Mouse (Mus musculus): ENCODE measurements around the gene Rbm5.

Gene Rbm5

GRCm38 (mm10) chr9:107699376-107699980 lies 71.3 kb downstream of the Rbm5 start:
- no peak for DNase-seq

GRCm38 (mm10) chr9:107698611-107699190 lies 72.1 kb downstream of the Rbm5 start:
- no peak for DNase-seq

DNA sequence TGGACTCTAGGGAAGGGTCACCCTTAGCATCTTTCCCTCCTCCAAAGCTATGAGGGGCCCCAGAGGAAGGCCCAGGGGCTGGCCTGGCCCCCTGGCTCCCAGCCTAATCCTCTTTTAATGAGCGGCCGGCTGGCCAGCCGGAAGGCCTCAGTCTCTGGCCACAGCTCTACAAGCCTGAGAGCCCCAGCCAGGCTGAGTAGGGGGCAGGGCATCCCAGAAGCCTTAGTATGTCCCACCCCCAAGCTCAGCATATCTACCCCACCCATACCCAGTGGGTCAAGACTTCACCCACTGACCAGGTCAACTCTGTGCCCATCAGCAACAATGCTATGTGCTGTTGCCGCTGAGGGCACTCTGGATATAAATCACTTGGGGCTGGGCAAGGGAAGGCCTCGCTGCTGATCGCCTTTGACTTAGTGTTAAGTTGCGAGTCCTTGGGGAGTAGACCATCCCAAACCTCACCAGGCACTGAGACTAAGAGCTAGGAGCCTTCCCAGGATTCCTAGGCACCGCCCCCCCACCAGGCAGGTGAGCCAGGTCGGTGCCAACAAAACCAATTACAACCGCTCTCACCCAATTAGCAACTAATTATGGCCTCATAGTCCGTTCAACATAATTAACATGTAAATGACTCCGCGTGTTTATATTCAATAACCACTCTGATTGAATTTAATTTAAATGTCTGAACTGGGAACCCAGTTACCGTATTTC lies 72.8 kb downstream of the Rbm5 start:
- DNase-seq, result no peak

DNA sequence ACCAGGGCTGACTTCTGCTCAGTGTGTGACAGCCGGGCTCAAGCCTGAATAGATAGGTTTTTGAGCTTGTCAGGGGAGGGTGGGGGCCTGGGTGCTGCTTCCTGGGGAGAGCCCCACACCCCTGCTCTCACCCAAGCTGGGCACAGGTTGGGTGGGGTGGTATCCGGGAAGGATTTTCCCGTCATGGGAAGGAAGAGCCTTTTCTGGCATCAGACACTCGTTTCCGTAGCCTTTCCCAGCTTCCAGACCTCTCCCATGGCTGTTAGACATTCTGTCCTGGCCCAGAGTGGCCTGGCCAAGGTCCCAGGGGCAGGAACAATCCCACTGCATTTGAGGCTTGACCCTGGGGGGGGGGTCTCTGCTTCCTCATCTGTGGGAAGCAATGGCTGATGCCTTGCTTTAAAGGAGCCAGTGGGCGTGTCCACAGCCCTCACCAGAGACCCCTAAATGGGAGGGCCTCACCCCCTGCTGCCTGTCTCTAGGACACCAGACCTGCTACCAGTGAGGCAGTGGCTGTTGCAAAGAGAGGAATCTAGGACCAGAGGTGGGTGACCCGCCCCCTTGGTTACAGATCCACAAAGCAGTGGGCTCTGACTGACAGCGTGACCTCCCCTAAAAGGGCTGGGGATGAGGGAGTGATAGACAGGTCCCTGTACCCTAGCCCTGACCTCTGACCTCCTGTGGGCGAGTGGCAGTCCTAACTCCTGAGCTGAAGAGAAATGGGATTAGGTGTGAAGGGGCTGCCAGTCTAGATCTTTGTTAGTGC lies 73.8 kb downstream of the Rbm5 start:
- no peak for DNase-seq

DNA sequence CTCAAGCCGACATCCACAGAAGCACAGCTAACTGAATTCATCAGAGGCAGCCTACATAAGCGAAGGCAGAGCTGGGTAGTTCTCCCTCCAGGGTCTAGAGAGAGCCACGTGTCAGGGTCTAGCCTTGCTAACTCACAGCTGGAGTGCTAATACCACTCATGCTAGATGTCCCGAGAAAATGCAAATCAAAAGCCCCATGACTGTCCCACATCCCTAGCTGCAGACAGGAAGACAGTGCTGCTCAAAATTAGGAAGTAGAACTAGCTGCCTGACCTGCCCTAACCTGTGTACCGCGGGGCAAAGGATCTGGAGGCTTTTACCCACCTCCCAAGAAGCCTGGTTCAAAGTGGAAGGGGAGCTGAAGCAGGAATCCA lies 74.7 kb downstream of the Rbm5 start:
- DNase-seq, result no peak

DNA sequence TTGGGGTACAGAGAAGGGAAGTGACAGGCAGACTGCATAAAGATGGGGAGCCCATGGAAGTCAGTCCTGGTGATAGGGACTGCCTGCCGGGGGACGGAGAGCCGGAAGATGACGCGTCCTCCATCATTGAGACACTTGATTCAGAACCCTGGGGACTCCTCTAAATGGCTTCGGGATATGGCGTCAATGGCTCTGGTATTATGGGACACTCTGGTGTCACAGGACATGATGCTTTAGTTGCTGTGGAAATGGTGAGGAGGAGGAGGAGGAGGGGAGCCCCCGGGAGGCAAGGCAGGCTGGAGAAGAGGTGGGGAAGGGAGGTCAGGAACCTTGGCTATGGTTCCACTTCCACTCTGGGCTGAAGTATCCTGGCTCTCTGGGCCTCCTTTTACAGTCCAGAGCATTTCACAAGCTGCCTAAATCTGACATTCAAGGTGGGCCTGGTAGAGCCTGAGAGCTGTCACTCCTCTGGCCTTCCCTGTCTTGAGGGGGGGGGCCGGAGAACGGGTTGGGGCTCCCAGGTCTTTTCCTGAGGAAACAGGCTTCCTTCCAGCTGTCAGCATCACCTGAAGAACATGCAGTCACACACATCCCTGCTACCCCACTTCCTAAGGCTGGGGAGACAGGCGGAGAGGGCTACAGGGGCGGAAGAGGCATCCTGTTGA lies 75.2 kb downstream of the Rbm5 start:
- no peak for DNase-seq

GRCm38 (mm10) chr9:107694627-107695026 lies 76.2 kb downstream of the Rbm5 start:
- no peak for DNase-seq

GRCm38 (mm10) chr9:107693433-107693987 lies 77.3 kb downstream of the Rbm5 start:
- peak; percentile 24 for DNase-seq

DNA sequence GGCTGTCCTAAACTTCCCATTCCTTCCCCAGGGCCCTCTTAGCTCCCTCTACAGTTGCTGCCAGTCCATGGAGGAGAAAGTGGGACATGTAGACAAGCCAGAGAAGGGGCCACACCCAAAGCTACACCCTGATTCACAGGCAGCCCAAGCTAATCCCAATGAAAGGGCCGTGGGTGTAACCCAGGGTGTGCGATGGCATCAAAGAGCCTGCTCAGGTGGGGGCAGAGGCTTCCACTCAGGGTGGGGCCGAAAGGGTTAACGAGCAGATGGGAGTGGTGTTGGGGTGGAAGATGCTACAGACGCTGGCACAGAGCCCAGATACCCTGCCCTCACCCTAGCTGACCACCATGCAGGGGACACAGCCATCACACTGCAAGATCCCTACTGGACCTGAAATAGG lies 78.0 kb downstream of the Rbm5 start:
- no peak for DNase-seq

DNA sequence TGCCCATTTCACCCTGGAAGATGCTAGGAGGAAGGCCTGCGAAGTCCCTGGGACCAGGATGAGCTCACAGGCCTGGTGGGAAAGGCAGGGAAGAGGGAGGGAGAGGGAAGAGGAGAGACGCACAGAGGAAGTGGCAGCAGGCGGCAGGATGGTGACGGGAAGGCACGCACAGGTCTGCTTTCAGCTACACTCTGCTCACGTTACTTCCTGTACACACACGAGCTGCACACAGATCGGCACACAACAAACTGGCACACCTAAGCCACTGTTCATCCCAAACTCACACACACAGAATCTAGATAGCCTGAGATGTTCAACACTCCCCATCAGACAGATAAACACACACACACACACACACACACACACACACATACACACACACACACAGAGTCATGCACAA lies 80.4 kb downstream of the Rbm5 start:
- peak; percentile 48 for DNase-seq

All from thymus, postnatal 4 days (tissue).